Mouse (Mus musculus) adrenal gland, adult 18-20 months (tissue): ENCODE measurements at regions not wholly inside any gene's neighbourhood (a gene's known extent, or its start where the extent isn't known, plus 50 kb on each side); places are given as distances from the start of the nearest gene placed in this dataset.
"Not testable (repeated sequence)": the region's sequence is repeated elsewhere in the genome, so short reads cannot be mapped to it uniquely, and the experiment has no call there.

Source experiments
- DNase-seq, 2 experiments: peaks; one replicate each; pipeline ENCODE4 v3.0.0; 2021 to 2022; ENCODE audit warnings: low spot score in 2 of 2

DNA sequence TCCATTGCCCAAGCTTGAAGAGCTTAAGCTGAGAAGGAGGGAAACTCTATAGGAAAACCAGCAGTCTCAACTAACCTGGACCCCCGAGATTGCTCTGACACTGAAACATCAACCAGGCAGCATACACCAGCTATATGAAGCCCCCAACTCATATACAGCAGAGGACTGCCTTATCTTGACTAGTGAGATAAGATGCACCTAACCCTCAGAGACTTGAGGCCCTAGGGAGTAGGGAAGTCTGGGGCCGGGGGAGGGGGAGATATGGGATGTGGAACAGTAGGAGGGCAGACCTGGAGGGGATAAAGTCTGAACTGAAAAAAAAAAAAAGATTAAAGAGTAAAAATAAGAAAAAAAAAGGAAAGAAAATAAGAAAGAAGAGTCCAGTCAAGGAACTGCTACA is 540.5 kb upstream of the Pkdcc start:
- no peak for DNase-seq

DNA sequence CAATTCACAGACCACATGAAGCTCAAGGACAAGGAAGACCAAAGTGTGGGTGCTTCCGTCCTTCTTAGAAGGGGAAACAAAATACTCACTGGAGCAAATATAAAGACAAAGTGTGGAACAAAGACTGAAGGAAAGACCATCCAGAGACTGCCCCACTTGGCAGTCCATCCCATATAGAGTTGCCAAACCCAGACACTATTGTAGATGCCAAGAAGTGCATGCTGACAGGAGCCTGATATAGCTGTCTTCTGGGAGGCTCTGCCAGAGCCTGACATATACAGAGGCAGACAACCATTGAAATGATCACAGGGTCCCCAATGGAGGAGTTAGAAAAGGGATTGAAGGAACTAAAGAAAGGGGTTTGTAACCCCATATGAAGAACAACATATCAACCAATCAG is 548.5 kb upstream of the Pkdcc start:
- not testable (repeated sequence) for DNase-seq

DNA sequence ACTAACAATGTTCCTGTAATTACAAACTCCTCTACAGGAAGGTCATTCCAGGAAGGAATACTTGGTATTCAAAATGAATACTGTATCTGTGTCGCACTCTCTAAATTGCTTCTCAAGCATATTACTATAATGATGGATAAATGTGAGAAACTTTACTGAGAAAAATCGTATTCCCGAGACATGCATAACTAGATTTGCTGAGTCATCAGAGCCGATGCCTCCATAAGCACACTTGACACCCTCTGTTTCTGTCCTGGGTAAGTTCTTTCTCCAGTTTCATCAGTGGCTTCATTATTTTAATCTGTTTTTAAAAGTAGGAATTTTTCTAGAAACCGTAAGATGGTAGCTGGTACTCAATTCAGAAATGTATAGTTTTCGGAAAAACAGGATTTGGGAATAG is 550.7 kb upstream of the Pkdcc start:
- DNase-seq, result no peak

DNA sequence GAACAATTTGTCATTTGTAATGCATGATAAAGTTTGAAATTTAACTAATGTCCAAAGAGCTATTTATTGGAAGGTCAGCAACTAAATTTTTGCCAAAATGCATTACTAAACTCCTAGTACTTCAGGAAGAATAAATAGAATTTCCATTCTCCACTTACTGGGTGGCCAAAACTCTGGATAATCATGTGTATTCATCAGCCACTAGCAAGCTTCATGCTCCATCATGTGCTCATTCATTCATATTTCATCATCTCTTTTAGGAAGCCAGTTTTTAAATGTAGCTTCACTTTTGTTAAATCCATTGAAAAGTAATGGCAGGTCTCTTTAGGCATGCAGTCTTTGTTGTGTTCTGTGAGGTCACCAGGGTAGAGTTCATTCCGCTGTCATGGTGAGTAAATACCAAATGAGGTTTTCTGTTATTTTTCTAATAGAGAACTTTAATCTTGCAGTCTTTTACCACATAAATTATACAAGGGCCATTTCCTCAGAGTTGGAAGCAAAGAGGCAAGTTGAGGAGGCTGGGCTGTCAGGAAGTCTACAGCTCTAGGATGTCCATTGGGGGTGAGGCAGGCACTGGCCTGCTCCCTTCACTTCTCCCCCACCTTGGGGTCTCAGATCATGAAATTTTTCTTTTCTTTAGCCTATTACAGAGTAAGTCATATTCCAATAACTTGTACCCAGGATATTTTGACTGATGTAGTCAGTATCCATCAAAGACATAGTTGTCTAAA is 578.5 kb upstream of the Pkdcc start:
- DNase-seq, result no peak

DNA sequence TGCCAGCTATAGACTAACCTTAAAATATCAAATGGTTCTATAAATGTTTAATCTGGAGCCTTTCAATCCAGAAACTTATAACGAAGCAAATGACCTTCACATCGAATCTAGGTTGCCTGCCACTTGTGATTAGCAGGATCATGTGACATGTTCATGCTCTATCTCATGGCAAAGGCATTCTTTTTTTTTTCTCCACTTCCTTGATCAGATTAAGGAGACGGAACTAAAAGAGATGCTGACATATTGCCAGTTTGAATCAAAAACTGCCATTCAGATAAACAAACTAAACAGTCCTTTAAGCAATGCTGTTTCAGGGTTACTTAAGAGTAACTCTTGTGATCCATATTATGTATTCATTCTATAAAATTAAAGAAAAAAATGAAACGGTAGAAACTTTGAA is 579.2 kb upstream of the Pkdcc start:
- no peak for DNase-seq

DNA sequence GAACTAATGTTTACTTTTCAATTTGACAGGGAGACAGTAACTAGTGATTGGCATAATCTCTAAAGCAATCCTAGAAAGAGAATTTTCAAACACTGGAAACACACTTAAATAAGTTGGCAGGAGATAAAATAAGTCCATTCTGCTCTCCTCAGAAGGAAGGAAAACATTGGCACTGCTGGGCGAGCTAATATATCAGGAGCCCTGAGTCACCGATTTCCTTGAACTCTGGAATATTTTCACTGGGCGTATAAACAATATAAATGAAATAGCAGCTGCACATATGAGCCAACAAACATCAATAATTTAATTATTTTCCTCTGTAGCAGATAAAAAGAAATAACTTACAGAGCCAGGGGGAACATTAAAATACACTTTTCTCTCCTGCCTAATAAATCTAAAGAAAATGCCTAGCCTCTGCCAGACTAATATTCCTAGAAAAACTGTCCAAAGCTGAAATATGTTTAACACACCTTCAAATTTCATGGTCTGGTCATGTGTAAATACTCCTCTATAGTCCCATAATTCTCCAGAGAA is 608.4 kb upstream of the Pkdcc start:
- DNase-seq, result no peak

DNA sequence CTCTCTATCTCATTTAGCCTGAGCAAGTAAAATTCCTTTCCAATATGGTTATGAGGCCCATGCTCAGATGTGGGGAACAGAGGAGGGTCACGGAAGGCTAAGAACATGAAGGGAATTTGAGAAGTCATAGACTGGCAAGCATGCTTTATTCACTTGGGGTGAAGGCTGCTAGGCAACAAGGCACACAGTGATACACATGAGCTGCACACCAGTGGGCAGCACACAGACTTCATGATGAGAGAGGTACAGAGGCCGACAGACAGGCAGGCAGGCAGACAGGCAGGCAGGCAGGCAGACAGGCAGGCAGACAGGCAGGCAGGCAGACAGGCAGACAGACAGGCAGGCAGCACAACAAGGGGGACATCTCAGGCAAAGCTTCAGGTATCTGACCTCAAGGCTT is 631.3 kb upstream of the Pkdcc start:
- DNase-seq, result no peak

DNA sequence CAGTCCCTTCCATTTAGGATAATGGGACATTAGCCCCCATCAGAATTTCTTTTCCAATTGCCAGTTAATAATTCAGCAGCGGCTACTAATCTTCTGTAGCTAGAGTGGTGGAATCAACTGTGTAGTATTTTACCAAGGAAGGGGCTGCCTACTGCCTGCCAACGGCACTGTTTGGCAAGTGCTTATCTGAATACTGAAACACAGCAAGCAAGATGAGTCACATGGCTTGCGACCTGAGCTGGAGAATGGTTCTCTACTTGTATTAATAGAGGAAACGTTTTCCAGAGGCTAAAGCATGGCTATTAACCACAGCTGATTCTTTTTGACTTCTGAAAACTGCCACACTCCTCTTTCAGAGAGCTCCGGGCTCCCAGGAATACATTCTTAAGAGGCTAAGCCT is 681.6 kb upstream of the Pkdcc start:
- no peak for DNase-seq

DNA sequence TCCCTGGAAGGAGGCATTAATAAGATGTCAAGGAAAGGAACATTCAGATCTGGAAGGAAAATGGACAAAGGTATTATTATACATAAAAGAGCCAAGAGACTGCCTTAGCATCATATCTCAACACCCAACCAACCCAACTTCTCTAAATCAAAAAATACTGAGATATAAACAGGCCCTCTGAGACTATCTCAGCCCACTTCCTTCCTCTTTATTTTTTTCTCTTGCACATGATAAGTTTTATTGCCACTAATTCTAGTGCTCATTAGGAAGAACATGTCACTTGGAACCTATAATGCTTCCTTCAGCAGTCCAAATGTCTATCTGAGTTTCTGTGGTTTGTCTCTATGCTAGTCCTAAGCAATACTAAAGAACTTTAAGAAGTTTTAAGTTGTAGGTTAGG is 697.0 kb upstream of the Pkdcc start:
- DNase-seq, result no peak

DNA sequence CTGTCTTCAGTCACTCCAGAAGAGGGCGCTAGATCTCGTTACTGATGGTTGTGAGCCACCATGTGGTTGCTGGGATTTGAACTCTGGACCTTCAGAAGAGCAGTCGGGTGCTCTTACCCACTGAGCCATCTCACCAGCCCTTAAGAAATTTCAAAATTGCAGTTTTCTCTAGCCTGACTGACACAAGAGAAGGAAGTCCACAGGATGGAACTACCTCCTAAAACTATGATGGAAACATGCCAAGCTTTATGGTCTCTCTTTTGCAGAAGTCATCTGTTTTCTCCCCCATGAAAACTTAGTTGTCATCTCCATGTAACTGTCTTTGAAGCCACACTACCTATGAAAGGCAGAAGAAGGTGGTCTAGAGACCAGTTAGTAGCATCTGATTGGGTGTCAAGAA is 698.2 kb upstream of the Pkdcc start:
- no peak for DNase-seq

DNA sequence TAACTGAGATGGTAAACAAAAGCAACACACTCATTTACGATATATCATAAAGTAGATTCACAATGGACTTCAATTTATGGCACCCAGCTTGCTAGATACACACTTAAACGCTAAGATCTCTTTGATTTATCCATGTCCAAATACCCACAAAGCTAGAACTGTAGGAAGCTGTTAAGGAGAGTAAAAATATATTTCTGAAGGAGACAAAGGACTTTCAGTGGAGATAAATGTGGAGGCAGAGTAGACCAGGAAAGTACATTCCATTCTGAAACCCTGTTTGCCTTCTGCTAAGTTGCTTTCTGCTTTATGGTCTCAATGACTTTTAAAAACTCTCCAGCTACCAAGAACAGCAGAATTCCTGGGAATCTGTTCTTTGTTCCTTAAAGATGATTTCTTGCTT is 701.3 kb upstream of the Pkdcc start:
- DNase-seq, result no peak

DNA sequence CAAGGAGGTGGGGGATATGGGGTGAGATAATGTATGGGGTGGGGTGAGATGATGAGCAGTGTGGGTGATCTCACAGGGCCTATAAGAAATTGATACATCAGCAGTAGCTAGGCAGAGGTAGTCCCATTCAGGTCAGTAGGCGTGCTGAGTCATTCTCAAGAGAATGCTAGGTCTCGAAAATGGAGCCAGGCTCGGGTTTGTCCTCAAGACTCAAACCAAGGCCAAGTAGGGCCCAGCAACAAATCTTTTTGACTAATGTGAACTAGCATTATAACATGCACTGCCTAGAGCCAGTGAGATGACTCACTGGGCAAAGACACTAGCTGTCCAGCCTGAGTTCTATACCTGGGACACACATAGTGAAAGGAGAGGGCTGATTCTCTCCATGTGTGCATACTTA is 710.8 kb upstream of the Pkdcc start:
- peak in 1 of 2 experiments; percentile 4 for DNase-seq

DNA sequence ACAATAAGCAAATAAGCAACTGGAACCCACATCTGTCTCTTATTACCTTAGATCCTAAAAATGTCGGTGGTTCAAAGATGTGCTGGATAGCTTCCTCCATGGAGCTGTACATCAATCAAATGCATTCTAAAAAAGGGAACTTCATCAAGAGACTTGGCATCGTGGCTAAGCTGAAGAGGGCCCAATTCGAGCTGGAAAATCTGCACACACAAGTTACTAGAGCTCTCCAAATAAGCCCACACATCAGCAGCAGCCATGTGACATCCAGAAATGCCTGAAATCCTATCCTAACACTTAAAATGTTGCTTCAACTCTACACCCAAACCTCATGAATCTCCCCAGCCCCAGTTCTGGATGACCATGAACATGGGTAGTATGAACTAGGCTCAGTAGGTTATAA is 729.5 kb upstream of the Pkdcc start:
- DNase-seq, result no peak

DNA sequence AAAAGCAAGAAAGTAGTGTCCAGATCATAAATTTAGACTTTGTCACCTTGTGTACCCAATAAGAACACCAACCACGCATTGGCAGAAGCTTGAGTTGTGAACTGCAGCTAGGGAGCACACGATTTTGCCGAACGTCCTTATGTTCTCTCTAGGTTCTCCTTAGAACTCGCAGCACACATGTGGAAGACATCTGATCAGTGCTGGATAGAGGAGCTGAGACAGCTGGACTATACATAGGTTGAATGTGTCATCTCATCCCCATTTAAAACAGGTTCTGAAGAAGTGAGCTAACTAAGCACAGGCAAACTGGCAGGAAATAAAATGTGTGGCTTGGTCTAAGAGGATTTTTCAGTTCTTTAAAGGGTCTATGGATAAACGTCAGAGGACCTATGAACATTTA is 730.5 kb upstream of the Pkdcc start:
- no peak for DNase-seq

DNA sequence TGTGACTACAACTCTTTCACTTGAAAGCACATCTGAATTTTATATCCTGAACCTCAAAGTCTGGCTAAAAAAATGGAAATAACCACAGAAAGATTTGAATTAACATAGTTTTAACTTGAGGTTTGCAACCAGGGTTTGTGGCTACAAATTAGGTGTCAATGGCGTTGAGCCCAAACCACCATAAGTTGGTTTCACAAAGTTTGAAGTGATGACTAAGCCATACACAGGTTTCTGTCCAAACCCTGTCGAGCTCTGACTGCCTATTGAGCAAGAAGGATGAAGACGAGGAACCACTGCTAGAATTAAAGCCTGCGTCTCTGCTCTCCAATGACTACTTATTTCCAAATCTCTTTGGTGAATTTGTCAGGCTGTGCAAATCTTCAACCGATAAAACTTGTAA is 719.8 kb upstream of the Slc8a1 start:
- no peak for DNase-seq

DNA sequence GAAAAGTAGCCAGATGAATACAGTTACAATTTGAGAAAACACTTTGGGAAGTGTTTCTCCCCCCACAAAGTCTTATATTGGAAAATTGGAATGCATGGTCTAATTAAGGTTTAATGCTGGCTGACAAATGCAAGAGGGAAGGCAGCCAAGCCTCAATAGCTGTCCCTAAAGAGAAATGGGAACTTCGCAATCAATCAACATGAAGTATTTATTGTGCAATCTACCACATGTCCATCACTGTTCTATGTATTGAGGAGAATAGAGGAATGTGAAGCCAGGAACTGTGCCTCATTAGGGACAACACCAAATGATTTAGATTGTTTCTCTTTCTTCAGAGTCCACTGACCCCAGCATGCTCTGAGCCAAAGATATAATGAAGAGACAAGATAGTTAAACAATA is 715.7 kb upstream of the Slc8a1 start:
- DNase-seq, result no peak

DNA sequence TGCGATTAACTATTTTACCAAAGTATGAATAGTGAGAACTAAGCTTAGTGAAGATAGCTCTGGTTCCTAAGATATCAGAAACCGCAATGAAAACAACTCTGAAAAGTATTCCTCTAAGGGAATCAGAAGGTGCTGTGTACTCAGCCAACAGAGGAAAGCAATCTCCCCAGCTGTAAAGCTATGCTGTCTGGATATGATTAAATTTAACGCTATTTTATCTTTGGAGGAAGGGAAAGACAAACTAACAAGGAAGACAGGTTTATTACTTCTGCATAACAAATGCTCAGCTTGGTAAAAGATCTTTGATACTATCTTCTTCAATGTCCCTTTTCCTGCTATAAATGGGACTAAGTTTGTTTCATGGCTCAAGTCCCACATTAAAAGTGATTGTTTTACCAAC is 700.9 kb upstream of the Slc8a1 start:
- DNase-seq, result no peak

DNA sequence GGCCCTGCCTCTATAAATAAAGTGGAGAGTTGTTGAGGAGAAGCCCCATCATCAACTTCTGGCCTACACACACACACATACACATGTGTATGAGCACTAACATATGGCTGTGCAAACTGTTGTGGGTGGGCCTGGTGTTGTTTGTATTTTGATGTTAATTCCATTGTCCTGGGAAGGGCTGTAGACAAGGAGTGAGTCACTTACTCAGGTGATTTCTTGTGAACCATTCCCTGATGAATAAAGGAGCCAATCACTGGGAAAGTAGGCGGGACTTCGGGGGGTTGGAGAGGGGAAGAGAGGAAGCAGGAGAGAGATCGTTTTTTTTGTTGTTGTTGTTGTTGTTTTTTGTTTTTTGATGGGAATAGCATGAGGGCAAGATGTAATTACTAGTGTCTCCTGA is 699.0 kb upstream of the Slc8a1 start:
- DNase-seq, result no peak

DNA sequence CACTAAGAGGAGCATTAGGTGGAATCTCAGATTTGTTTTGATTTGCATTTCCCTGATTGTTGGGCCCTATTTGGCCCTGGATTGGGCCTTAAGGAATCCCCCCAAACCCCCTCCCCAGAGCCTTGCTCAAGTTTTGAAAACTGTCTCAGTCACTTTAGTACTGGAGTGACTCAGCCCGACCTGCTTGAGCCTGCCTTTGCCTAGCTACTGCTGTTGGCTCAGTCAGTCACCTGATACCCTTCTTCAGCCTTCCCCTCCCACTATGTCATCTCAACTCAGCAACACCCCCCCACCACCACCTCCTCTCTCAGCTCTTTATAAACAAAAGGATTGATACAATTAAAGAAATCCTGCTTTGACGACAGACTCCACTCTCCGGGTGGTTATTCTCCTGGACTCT is 694.5 kb upstream of the Slc8a1 start:
- DNase-seq, result no peak

DNA sequence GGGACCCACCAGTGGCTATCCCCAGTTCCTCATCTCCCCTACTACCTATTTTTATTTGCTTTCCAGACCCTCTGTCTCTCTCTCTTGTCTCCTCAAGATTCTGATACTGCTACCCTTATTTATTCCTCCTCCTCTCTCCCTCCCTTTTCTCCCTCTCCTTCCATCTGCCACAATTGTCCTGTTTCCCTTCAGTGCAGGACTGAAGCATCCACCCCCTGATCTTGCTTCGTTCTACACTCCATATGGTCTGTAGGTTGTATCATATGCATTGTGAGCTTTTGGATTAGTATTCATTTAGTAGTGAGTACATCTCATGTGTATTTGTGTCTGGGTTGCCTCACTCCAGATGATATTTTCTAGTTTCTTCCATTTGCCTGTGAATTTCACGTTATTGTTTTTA is 670.1 kb upstream of the Slc8a1 start:
- no peak for DNase-seq

DNA sequence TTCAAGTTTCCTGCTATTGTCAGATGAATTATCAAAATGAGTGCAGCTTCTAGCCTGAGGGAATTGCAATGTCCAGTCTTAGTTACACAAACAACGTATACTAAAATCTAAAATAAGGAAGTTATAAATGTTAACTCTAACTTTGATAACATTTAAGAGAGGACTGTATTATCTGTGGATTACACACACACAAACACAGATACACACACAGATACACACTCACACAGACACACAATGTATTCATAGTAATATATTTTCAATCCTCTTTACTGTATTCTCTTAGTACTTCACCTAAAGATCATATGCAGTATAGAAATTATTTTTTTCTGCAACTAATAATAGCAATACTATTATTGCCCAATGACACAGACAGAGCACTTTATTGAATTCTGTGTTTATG is 661.2 kb upstream of the Slc8a1 start:
- DNase-seq, result no peak

DNA sequence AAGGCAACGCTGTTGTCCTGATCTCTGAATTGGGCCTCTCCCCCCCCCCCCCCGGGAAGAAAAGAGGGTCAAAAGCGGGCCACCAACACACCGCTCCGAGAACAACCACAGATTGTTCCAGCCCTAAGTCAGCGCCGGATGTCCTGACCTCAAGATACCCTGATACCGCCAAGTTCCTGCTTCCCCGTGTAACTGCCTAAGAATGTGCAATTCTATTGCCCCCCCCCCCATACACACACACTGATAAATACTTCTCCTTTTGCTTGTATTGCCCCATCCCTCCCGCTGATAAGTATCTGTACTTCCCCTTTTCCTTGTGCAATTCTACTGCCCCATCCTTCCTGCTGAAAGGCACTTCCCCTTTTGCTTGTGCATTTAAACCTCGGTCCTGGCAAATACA is 641.2 kb upstream of the Slc8a1 start:
- DNase-seq, result not testable (repeated sequence)

DNA sequence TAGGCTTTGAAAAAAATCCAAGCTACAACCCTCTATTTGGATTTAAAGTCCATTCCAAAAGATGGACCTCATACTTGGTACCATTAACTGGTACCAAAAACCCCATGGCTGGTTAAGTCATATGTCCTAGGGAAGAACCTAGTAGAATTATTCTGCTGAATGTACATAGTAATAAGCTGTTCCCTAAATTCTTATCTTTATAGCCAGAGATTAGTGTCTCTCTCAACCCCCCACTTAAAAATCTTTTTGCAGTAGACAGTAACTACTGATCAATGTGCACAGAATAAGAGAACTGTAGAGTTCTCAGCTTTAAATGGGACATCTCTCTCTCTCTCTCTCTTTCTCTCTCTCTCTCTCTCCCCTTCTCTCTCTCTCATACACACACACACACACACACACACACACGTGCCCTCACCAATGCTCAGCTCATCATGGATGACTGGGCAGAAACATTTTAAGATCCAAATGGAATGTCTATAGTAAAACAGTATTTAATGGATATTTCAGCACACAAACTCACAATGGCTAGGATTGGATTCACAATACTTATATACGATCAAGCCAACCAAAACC is 640.2 kb upstream of the Slc8a1 start:
- DNase-seq, result no peak
